Mouse (Mus musculus): ENCODE data around the gene Car4. TPM values are rescaled to one million over a fixed set of nuclear protein-coding genes. Genes with fewer than 3 reads are reported as not detected.

Car4 gene
- polyA plus RNA-seq, 1 experiment from 2014 or later, result 121 TPM

GRCm38 (mm10) chr11:84968775-84969174, 11.2 kb downstream of the Car4 start:
- TF ChIP-seq CTCF (IDR thresholded peaks at IDR 0.05; ENCODE audit: low read depth), result no peak
- H3K9me3 ChIP-seq (replicated peaks; ENCODE audit: low read length), result no peaks in the 10 kb centered on the region
- WGBS, result 37% methylated on average over 6 of the region's 6 CpGs
- ATAC-seq (replicated peaks; ENCODE audit: low FRiP score, low read depth), result peak; percentile 81
- no peak for DNase-seq (ENCODE audit: low spot score)
- no peak overlapping the region for H3K9ac ChIP-seq (ENCODE audit: low read depth, low read length)
- H3K4me3 ChIP-seq (replicated peaks; ENCODE audit: low read depth, low read length), result no peak overlapping the region
- no peak overlapping the region for H3K4me2 ChIP-seq (ENCODE audit: low read length)
- no peak overlapping the region for H3K27ac ChIP-seq
- no peaks in the 10 kb centered on the region for H3K4me1 ChIP-seq (replicated peaks; ENCODE audit: insufficient read depth, low read length)
- no peaks in the 10 kb centered on the region for H3K27me3 ChIP-seq (ENCODE audit: insufficient read depth, low read length)
- H3K36me3 ChIP-seq (ENCODE audit: insufficient read depth, low read length), result no peaks in the 10 kb centered on the region

DNA sequence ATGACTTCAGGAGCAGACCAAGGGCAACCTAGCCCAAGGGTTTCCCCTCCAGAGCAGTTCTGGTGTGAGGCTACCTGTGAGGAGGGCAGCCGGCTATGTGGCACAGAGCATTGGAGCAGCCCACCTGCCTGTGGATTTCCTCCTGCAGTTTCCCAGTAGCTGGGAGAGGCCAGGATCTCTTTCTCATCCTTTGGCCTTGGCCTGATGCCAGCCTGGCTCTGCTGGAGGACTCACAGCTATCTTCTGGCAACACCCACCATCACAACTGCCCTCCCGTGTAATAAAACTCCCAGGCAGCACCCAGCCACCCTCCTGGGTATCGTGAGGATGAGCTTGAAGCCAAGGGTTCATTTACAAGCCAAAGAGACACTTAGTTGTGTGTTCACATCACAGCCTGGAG, 14.5 kb downstream of the Car4 start:
- Histone ChIP-seq H3K9ac (ENCODE audit: low read depth, low read length) (no peak overlapping the region), H3K4me3 (replicated peaks; ENCODE audit: low read depth, low read length) (no peak overlapping the region), H3K4me2 (ENCODE audit: low read length) (no peak overlapping the region), H3K36me3 (ENCODE audit: insufficient read depth, low read length) (no peaks in the 10 kb centered on the region), H3K27ac (no peak overlapping the region), H3K4me1 (replicated peaks; ENCODE audit: insufficient read depth, low read length) (no peaks in the 10 kb centered on the region), H3K27me3 (ENCODE audit: insufficient read depth, low read length) (no peaks in the 10 kb centered on the region), H3K9me3 (replicated peaks; ENCODE audit: low read length) (no peaks in the 10 kb centered on the region)
- WGBS, result 45% methylated on average over 3 of the region's 3 CpGs
- no peak for TF ChIP-seq CTCF (IDR thresholded peaks at IDR 0.05; ENCODE audit: low read depth)
- no peak for ATAC-seq (replicated peaks; ENCODE audit: low FRiP score, low read depth)
- DNase-seq (ENCODE audit: low spot score), result no peak

DNA sequence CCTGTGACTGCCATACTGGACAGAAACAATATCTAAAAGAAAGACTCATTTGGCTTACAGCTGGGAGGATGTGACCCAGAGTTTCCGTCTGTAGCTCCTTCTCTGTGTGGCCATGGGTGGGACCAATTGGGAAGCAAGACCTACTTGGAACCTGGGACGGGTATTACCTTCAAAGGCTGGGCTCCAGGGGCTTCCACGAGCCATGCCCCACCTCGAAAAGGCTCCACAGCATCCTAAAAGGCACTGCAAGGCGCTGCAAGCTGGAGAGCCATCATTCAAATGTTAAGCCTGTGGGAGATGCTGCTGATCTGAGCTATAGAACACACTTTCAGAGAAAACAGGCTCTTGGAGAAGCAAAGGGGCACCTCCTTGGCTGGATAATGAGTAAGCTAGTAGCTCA, 16.1 kb downstream of the Car4 start:
- ATAC-seq (replicated peaks; ENCODE audit: low FRiP score, low read depth), result no peak
- Histone ChIP-seq H3K9ac (ENCODE audit: low read depth, low read length) (no peak overlapping the region), H3K9me3 (replicated peaks; ENCODE audit: low read length) (no peaks in the 10 kb centered on the region), H3K4me2 (ENCODE audit: low read length) (no peak overlapping the region), H3K27me3 (ENCODE audit: insufficient read depth, low read length) (no peaks in the 10 kb centered on the region), H3K4me1 (replicated peaks; ENCODE audit: insufficient read depth, low read length) (no peaks in the 10 kb centered on the region), H3K27ac (no peak overlapping the region), H3K4me3 (replicated peaks; ENCODE audit: low read depth, low read length) (no peak overlapping the region), H3K36me3 (ENCODE audit: insufficient read depth, low read length) (no peaks in the 10 kb centered on the region)
- no peak for DNase-seq (ENCODE audit: low spot score)
- WGBS, result 68% methylated on average over 5 of the region's 5 CpGs
- no peak for TF ChIP-seq CTCF (IDR thresholded peaks at IDR 0.05; ENCODE audit: low read depth)

DNA sequence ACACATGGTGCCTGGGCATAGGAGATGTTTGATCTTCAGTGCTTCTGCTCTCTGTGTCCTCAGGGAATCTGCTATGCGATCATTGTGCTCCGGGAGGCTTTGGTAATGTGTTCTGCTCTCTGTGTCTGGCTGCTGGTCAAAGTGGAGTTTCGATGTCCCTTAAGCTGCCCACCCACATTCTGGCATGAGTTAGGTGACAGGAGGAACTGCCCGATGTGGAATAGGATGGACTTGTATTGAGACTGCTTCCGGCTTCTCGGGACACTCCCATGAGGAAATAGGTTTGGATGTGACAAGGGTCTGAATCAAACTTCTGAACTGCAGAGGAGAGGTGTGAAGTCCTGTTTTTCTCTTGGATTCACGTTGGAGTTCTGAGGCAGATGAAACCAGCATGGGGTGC, 17.0 kb downstream of the Car4 start:
- TF ChIP-seq CTCF (IDR thresholded peaks at IDR 0.05; ENCODE audit: low read depth), result no peak
- H3K4me2 ChIP-seq (ENCODE audit: low read length), result no peak overlapping the region
- ATAC-seq (replicated peaks; ENCODE audit: low FRiP score, low read depth) (no peak), DNase-seq (ENCODE audit: low spot score) (no peak)
- H3K4me1 ChIP-seq (replicated peaks; ENCODE audit: insufficient read depth, low read length), result no peaks in the 10 kb centered on the region
- H3K9me3 ChIP-seq (replicated peaks; ENCODE audit: low read length), result no peaks in the 10 kb centered on the region
- WGBS, result 71% methylated on average over 7 of the region's 7 CpGs
- no peak overlapping the region for H3K4me3 ChIP-seq (replicated peaks; ENCODE audit: low read depth, low read length)
- H3K27ac ChIP-seq, result no peak overlapping the region
- no peaks in the 10 kb centered on the region for H3K36me3 ChIP-seq (ENCODE audit: insufficient read depth, low read length)
- no peaks in the 10 kb centered on the region for H3K27me3 ChIP-seq (ENCODE audit: insufficient read depth, low read length)
- H3K9ac ChIP-seq (ENCODE audit: low read depth, low read length), result no peak overlapping the region

- Histone ChIP-seq H3K4me1 (replicated peaks; ENCODE audit: insufficient read depth, low read length) (no peaks in the 10 kb centered on the region), H3K4me2 (ENCODE audit: low read length) (no peak overlapping the region), H3K27ac (no peak overlapping the region), H3K4me3 (replicated peaks; ENCODE audit: low read depth, low read length) (no peak overlapping the region), H3K27me3 (ENCODE audit: insufficient read depth, low read length) (no peaks in the 10 kb centered on the region), H3K36me3 (ENCODE audit: insufficient read depth, low read length) (no peaks in the 10 kb centered on the region), H3K9me3 (replicated peaks; ENCODE audit: low read length) (no peaks in the 10 kb centered on the region), H3K9ac (ENCODE audit: low read depth, low read length) (no peak overlapping the region)
- no peak for TF ChIP-seq CTCF (IDR thresholded peaks at IDR 0.05; ENCODE audit: low read depth)
- ATAC-seq (replicated peaks; ENCODE audit: low FRiP score, low read depth) (no peak), DNase-seq (ENCODE audit: low spot score) (no peak)
- WGBS, result 78% methylated on average over 3 of the region's 3 CpGs
These were observed 19.1 kb downstream of the Car4 start for GRCm38 (mm10) chr11:84976706-84977105.

DNA sequence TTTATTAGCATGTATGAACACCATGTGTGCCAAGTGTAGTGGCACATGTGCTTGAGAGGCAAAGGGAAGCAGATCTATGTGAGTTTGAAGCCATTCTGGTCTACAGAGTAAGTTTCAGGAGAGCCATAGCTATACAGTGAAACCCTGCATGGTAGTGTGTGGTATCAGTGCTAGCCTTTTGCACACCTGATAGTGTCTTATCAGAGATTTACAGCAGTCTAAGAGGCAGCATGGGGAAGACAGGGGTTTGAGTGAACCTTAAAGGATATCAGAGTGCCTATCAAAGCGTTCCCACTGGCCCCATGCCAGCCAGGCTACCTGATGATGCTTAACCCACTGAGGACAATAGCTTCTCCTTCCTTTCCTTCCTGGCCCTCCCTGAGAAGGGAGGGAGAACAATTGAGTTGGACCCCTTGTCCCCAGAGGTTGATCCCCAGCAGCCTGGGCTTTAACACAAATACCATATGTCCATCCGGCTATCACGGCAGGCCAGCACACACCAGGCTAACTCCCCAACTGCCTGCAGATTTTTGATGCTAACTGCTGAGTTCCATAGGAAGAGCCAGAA, 19.9 kb downstream of the Car4 start:
- Histone ChIP-seq H3K27ac (no peak overlapping the region), H3K9me3 (replicated peaks; ENCODE audit: low read length) (no peaks in the 10 kb centered on the region), H3K4me2 (ENCODE audit: low read length) (no peak overlapping the region), H3K4me3 (replicated peaks; ENCODE audit: low read depth, low read length) (no peak overlapping the region), H3K27me3 (ENCODE audit: insufficient read depth, low read length) (no peaks in the 10 kb centered on the region), H3K4me1 (replicated peaks; ENCODE audit: insufficient read depth, low read length) (no peaks in the 10 kb centered on the region), H3K36me3 (ENCODE audit: insufficient read depth, low read length) (no peaks in the 10 kb centered on the region), H3K9ac (ENCODE audit: low read depth, low read length) (no peak overlapping the region)
- ATAC-seq (replicated peaks; ENCODE audit: low FRiP score, low read depth) (no peak), DNase-seq (ENCODE audit: low spot score) (no peak)
- TF ChIP-seq CTCF (IDR thresholded peaks at IDR 0.05; ENCODE audit: low read depth), result no peak
- 66% methylated on average over 3 of the region's 3 CpGs for WGBS

GRCm38 (mm10) chr11:84978113-84978512, 20.5 kb downstream of the Car4 start:
- DNase-seq (ENCODE audit: low spot score), result peak; percentile 55
- Histone ChIP-seq H3K9ac (ENCODE audit: low read depth, low read length) (no peak overlapping the region), H3K4me1 (replicated peaks; ENCODE audit: insufficient read depth, low read length) (no peaks in the 10 kb centered on the region), H3K36me3 (ENCODE audit: insufficient read depth, low read length) (no peaks in the 10 kb centered on the region), H3K27ac (no peak overlapping the region), H3K9me3 (replicated peaks; ENCODE audit: low read length) (no peaks in the 10 kb centered on the region), H3K27me3 (ENCODE audit: insufficient read depth, low read length) (no peaks in the 10 kb centered on the region), H3K4me3 (replicated peaks; ENCODE audit: low read depth, low read length) (no peak overlapping the region), H3K4me2 (ENCODE audit: low read length) (no peak overlapping the region)
- 50% methylated on average over 2 of the region's 2 CpGs for WGBS
- no peak for ATAC-seq (replicated peaks; ENCODE audit: low FRiP score, low read depth)
- TF ChIP-seq CTCF (IDR thresholded peaks at IDR 0.05; ENCODE audit: low read depth), result peak; percentile 74

Data from kidney, postnatal 0 days (tissue).